Comparison of ENCODE assay signal across 8 mouse cellular contexts in genomic region chr12:20920653-20921397, GRCm38 (mm10).
DNase-seq lines count a peak whose midpoint lies in the region; ATAC-seq and TF ChIP-seq lines count a peak whose summit lies in the region.
"Not testable (repeated sequence)": the region's sequence is repeated elsewhere in the genome, so short reads cannot be mapped to it uniquely, and the experiment has no call there.

No protein-coding gene starts in this region.

- peak; percentile 57; the same call in 1 of the 2 replicates for TF ChIP-seq POLR2A in heart, adult 2 months (IDR thresholded peaks at IDR 0.05; ENCODE audit: insufficient read depth, low read depth, low read length)

- WGBS in embryonic facial prominence, embryonic 11.5 days = under 1% methylated on average over 66 of the region's 87 CpGs
- WGBS in heart, adult 2 months = 2% methylated on average over 86 of the region's 87 CpGs
- 1% methylated on average over 70 of the region's 87 CpGs for WGBS in limb, embryonic 12.5 days
- WGBS in midbrain, embryonic 11.5 days = under 1% methylated on average over 58 of the region's 87 CpGs

- H3K4me2 ChIP-seq in embryonic facial prominence, embryonic 11.5 days (ENCODE audit: low read depth, low read length) = peak overlapping the region; percentile 43
- H3K4me2 ChIP-seq in limb, embryonic 12.5 days = peak overlapping the region; percentile 44
- peak overlapping the region; percentile 39 for H3K4me2 ChIP-seq in midbrain, embryonic 11.5 days

- peak; percentile 100 for ATAC-seq in embryonic facial prominence, embryonic 11.5 days (replicated peaks; ENCODE audit: insufficient number of reproducible peaks, low FRiP score, low TSS enrichment, low read depth)
- ATAC-seq in limb, embryonic 12.5 days (ENCODE audit: insufficient number of reproducible peaks, insufficient read depth, low FRiP score, low TSS enrichment, low read depth) = peak; percentile 99
- peak; percentile 100 for ATAC-seq in midbrain, embryonic 11.5 days (ENCODE audit: low FRiP score)

- H3K36me3 ChIP-seq in embryonic facial prominence, embryonic 11.5 days (replicated peaks; ENCODE audit: control insufficient read depth, insufficient read depth, low read depth, low read length); heart, adult 2 months (ENCODE audit: control insufficient read depth, insufficient read depth, low read length); midbrain, embryonic 11.5 days (ENCODE audit: control insufficient read depth, insufficient read depth, low read length): not testable (repeated sequence)
- peaks cover 29% of the 10 kb centered on the region for H3K36me3 ChIP-seq in limb, embryonic 12.5 days

- H3K4me3 ChIP-seq in embryonic facial prominence, embryonic 11.5 days (ENCODE audit: low read depth, low read length) = peak overlapping the region; percentile 82
- H3K4me3 ChIP-seq in heart, adult 2 months = peak overlapping the region; percentile 68
- peak overlapping the region; percentile 83 for H3K4me3 ChIP-seq in limb, embryonic 12.5 days (replicated peaks)
- peak overlapping the region; percentile 76 for H3K4me3 ChIP-seq in midbrain, embryonic 11.5 days (ENCODE audit: low read depth, low read length)

- intact Hi-C loops in heart, adult 2 months (cut with DNase I) = not testable (repeated sequence)

- peak overlapping the region; percentile 66 for H3K27ac ChIP-seq in embryonic facial prominence, embryonic 11.5 days (replicated peaks; ENCODE audit: low read depth, low read length)
- peak overlapping the region; percentile 70 for H3K27ac ChIP-seq in heart, adult 2 months
- peak overlapping the region; percentile 96 for H3K27ac ChIP-seq in limb, embryonic 12.5 days
- H3K27ac ChIP-seq in midbrain, embryonic 11.5 days (ENCODE audit: low read depth, low read length) = peak overlapping the region; percentile 80

- not testable (repeated sequence) for H3K79me2 ChIP-seq in heart, adult 2 months (replicated peaks; ENCODE audit: control insufficient read depth, insufficient read depth, low read length)

- DNase-seq in adrenal gland, postnatal 10 days = peak; percentile 82
- DNase-seq in embryonic facial prominence, embryonic 11.5 days (ENCODE audit: low spot score) = peak; percentile 79
- DNase-seq in heart, adult 2 months = peak; percentile 81 to 82
- DNase-seq in kidney, adult 11 months = peak; percentile 44
- DNase-seq in midbrain, embryonic 11.5 days (ENCODE audit: low spot score, missing footprints) = peak; percentile 97
- DNase-seq in skeletal muscle tissue, adult 2 months (ENCODE audit: low read depth, low spot score) = peak; percentile 27
- DNase-seq in yolk sac, embryonic 10.5 days (ENCODE audit: low spot score) = peak; percentile 85

- H3K9me3 ChIP-seq in embryonic facial prominence, embryonic 11.5 days (replicated peaks; ENCODE audit: control insufficient read depth, low read length) = not testable (repeated sequence)
- peaks cover 35% of the 10 kb centered on the region for H3K9me3 ChIP-seq in limb, embryonic 12.5 days
- peaks cover 15% of the 10 kb centered on the region; the same call in 1 of the 2 replicates for H3K9me3 ChIP-seq in midbrain, embryonic 11.5 days (ENCODE audit: control insufficient read depth, low read length)

- not testable (repeated sequence) for H3K4me1 ChIP-seq in embryonic facial prominence, embryonic 11.5 days (ENCODE audit: control insufficient read depth, insufficient read depth, low read length); heart, adult 2 months (ENCODE audit: control insufficient read depth, insufficient read depth, low read length); limb, embryonic 12.5 days (replicated peaks); midbrain, embryonic 11.5 days (ENCODE audit: control insufficient read depth, insufficient read depth, low read length)

- not testable (repeated sequence) for H3K27me3 ChIP-seq in embryonic facial prominence, embryonic 11.5 days (ENCODE audit: control insufficient read depth, insufficient read depth, low read length); heart, adult 2 months (ENCODE audit: control insufficient read depth, insufficient read depth, low read length); limb, embryonic 12.5 days; midbrain, embryonic 11.5 days (ENCODE audit: control insufficient read depth, insufficient read depth, low read length)

- not testable (repeated sequence) for TF ChIP-seq EP300 in heart, adult 2 months (IDR thresholded peaks at IDR 0.05; ENCODE audit: insufficient read depth, low read depth, low read length)

- TF ChIP-seq CTCF in heart, adult 2 months (IDR thresholded peaks at IDR 0.05) = 0 out of 2 replicates have a peak, but pooled peaks have one; percentile 5

- H3K9ac ChIP-seq in embryonic facial prominence, embryonic 11.5 days (replicated peaks; ENCODE audit: low read length) = peak overlapping the region; percentile 78
- peak overlapping the region; percentile 78 for H3K9ac ChIP-seq in heart, adult 2 months (ENCODE audit: low read depth, low read length)
- H3K9ac ChIP-seq in limb, embryonic 12.5 days (replicated peaks) = peak overlapping the region; percentile 89
- peak overlapping the region; percentile 95 for H3K9ac ChIP-seq in midbrain, embryonic 11.5 days (ENCODE audit: low read length)

Comparison
In these comparisons a context has a peak if more than half of its experiments do, and no peak if none do; other contexts are left out.
1. Peak in every context shown above with its lines: DNase-seq, ATAC-seq, H3K4me3 ChIP-seq and H3K27ac ChIP-seq.
2. DNase-seq: peak in every context shown above with its lines; median percentile 97 in midbrain, embryonic 11.5 days; 85 in yolk sac, embryonic 10.5 days; 82 in adrenal gland, postnatal 10 days; 82 in heart, adult 2 months; 79 in embryonic facial prominence, embryonic 11.5 days; 44 in kidney, adult 11 months; 27 in skeletal muscle tissue, adult 2 months.